Comparison of ENCODE assay signal across 9 mouse cellular contexts in genomic region chr10:58394170-58394569, GRCm38 (mm10). TPM values are rescaled to one million over a fixed set of nuclear protein-coding genes. Genes with fewer than 3 reads are reported as not detected.
DNase-seq lines count a peak whose midpoint lies in the region; ATAC-seq lines count a peak whose summit lies in the region.
"Had no signal": no experiment of that assay in that cellular context is flagged by ENCODE, and none has a peak within 500 bp of the region (broad histone marks: within the 10 kb centered on the region; RNA-seq: fewer than 3 reads in every experiment).

No protein-coding gene starts in this region.

- H3K4me1 ChIP-seq in kidney, embryonic 14.5 days (ENCODE audit: control insufficient read depth, insufficient read depth, low read length): no peaks in the 10 kb centered on the region; the same call in 1 of the 2 replicates
- no peaks in the 10 kb centered on the region for H3K4me1 ChIP-seq in limb, embryonic 11.5 days (ENCODE audit: control insufficient read depth, insufficient read depth, low read length)

- no peak for DNase-seq in kidney, adult 8-10 months
- DNase-seq in heart, adult 9 months (ENCODE audit: low spot score in 2 of 2): peak; percentile 86 to 88
- DNase-seq in limb, embryonic 11.5 days (ENCODE audit: low spot score): no peak
- peak; percentile 65 for DNase-seq in skeletal muscle tissue, adult 2 months (ENCODE audit: low read depth, low spot score)
- no peak for DNase-seq in left cerebral cortex, adult 9 months (ENCODE audit: low spot score in 2 of 2)
- no peak for DNase-seq in spleen, postnatal 14 days (ENCODE audit: low spot score in 2 of 2)

- 42% methylated on average over 10 of the region's 10 CpGs for WGBS in kidney, embryonic 14.5 days
- 76% methylated on average over 10 of the region's 10 CpGs for WGBS in limb, embryonic 11.5 days

- peak; percentile 71; the same call in 1 of the 2 replicates for ATAC-seq in kidney, embryonic 14.5 days (ENCODE audit: low FRiP score, low TSS enrichment)
- ATAC-seq in limb, embryonic 11.5 days (ENCODE audit: insufficient number of reproducible peaks, low FRiP score, low TSS enrichment, low read depth): no peak
- ATAC-seq in cerebellum, adult (ENCODE audit: insufficient number of reproducible peaks, low FRiP score, low TSS enrichment): no peak

- H3K27me3 ChIP-seq in kidney, embryonic 14.5 days (ENCODE audit: control insufficient read depth, insufficient read depth, low read length): no peaks in the 10 kb centered on the region
- no peaks in the 10 kb centered on the region for H3K27me3 ChIP-seq in limb, embryonic 11.5 days (ENCODE audit: control insufficient read depth, insufficient read depth, low read length)

- H3K27ac ChIP-seq in kidney, embryonic 14.5 days (ENCODE audit: low read depth, low read length): peak overlapping the region; percentile 65; the same call in 1 of the 2 replicates
- H3K27ac ChIP-seq in limb, embryonic 11.5 days (replicated peaks; ENCODE audit: low read depth, low read length): 0 out of 2 replicates have a peak overlapping the region, but pooled peaks have one; percentile 4

- peak overlapping the region; percentile 17 for H3K4me2 ChIP-seq in kidney, embryonic 14.5 days (replicated peaks; ENCODE audit: low read depth, low read length)
- no peak overlapping the region for H3K4me2 ChIP-seq in limb, embryonic 11.5 days (ENCODE audit: low read depth, severe bottlenecking)

- H3K36me3 ChIP-seq in kidney, embryonic 14.5 days (ENCODE audit: control insufficient read depth, insufficient read depth, low read length): no peaks in the 10 kb centered on the region; the same call in 1 of the 2 replicates
- H3K36me3 ChIP-seq in limb, embryonic 11.5 days (ENCODE audit: control insufficient read depth, insufficient read depth, low read length): no peaks in the 10 kb centered on the region; the same call in 1 of the 2 replicates

- H3K9ac ChIP-seq in kidney, embryonic 14.5 days (ENCODE audit: low read depth, low read length): no peak overlapping the region
- H3K9ac ChIP-seq in limb, embryonic 11.5 days (ENCODE audit: low read length): no peak overlapping the region

- peak overlapping the region; percentile 6; the same call in 1 of the 2 replicates for H3K4me3 ChIP-seq in kidney, embryonic 14.5 days (ENCODE audit: low read length)
- H3K4me3 ChIP-seq in limb, embryonic 11.5 days (ENCODE audit: low read depth, low read length): no peak overlapping the region
- H3K4me3 ChIP-seq: erythroblast, embryonic 14.5 days had no signal

- H3K9me3 ChIP-seq in kidney, embryonic 14.5 days (ENCODE audit: control insufficient read depth, low read length): no peaks in the 10 kb centered on the region
- no peaks in the 10 kb centered on the region for H3K9me3 ChIP-seq in limb, embryonic 11.5 days (ENCODE audit: control insufficient read depth, low read length)

RNA-seq across cellular contexts. Expression of gene Ranbp2, which starts 52.5 kb away (rescaled TPM):
- 26.2 and 48.2 TPM in 2 replicates for polyA plus RNA-seq in kidney, embryonic 14.5 days (2014; fragmentation: Nextera tagmentation; extraction: Ambion mirVana)
- polyA plus RNA-seq in limb, embryonic 11.5 days (2014; fragmentation: Nextera tagmentation; extraction: Ambion mirVana): 32.0 and 34.3 TPM in 2 replicates

Comparison
In these comparisons a context has a peak if more than half of its experiments do, and no peak if none do; other contexts are left out.
1. DNase-seq: peak in heart, adult 9 months (2 of 2) and skeletal muscle tissue, adult 2 months (single experiment); none in kidney, adult 8-10 months (0 of 2), limb, embryonic 11.5 days (single experiment), left cerebral cortex, adult 9 months (0 of 2) and spleen, postnatal 14 days (0 of 2).